Mouse (Mus musculus) C3H10T1/2 (cell line): ENCODE measurements around the gene Ifna6. TPM values are rescaled to one million over a fixed set of nuclear protein-coding genes. Genes with fewer than 3 reads are reported as not detected.

ENCODE experiments used
- polyA plus RNA-seq, 2 experiments: library from polyadenylated mRNA; unstranded; fragments of >200 nt; fragmentation: generic; extraction: Trizol; gene quantifications; one replicate each; pipeline ENCODE4 v1.2.1; 2012; ENCODE audit warnings: missing spikeins in 2 of 2

Ifna6 gene
- polyA plus RNA-seq = not detected

DNA sequence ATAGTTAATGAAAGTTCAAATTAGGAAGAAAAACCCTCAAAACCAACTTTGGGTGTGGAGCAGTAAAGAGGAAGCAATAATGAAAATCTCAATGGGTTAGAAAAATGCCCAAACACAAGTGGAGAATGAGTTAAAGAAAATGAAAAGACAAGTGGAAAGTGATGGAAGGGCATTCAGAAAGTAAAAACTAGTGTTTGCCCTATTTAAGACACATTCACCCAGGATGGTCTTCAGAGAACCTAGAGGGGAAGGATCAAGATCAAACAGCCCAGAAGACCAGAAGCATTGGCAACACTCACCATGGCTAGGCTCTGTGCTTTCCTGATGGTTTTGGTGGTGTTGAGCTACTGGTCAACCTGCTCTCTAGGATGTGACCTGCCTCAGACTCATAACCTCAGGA is at the start of gene Ifna6:
Gene Ifna6 (plus strand): TSS at position 301 of the 400 bp plus-strand sequence.

DNA sequence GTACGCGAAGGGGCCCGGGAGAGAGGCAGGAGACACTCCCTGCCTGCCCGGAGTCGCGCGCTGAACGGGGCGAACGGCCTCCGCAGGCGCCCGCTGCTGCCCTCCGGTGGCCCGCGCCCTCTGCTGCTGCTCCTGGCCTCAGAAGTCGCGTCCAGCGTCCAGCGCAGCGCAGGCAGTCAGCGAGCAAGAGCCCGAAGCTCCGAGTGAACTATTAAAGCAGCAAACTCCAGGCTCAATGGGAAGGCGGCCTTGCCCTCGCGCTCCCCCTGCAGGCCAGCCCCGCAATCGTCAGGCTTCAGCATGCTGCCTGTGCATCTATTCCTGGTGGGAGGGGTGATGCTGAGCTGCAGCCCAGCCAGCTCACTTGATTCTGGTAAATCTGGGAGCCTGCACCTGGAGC is 47.7 kb upstream of the Ifna6 start, which contains the start of gene Gm13272:
Gene Gm13272 (plus strand): TSS at position 301 of the 400 bp plus-strand sequence.

DNA sequence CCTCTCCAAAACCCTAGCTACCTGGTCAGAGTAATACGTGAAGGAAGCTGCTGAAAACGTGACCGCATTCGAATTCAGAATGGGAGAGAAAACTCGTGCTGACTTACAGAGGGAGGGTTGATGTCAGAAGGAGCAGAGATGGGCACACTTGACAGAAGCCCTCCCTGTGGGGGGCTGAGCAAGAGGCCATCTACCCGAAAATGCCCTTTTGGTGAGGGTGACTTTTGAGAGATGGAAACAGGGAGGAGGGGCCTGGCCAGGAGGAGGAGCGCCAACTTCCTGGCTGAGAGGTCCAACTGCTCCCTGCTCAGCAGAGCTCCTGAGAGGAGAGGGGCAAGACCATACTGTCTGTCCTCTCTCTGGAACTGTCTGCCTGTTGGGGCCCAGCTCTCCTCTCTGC is 45.4 kb upstream of the Ifna6 start, which contains the start of gene Ifnz:
Gene Ifnz (plus strand): TSS at position 301 of the 400 bp plus-strand sequence.

GRCm38 (mm10) chr4:88785409-88785808 is 41.8 kb upstream of the Ifna6 start, which contains the start of gene Gm13276:
TSS of gene Gm13276 (plus strand) at chr4:88785709.

DNA sequence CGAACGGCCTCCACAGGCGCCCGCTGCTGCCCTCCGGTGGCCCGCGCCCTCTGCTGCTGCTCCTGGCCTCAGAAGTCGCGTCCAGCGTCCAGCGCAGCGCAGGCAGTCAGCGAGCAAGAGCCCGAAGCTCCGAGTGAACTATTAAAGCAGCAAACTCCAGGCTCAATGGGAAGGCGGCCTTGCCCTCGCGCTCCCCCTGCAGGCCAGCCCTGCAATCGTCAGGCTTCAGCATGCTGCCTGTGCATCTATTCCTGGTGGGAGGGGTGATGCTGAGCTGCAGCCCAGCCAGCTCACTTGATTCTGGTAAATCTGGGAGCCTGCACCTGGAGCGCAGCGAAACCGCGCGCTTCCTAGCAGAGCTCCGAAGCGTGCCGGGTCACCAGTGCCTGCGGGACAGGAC is 38.8 kb upstream of the Ifna6 start, which contains the start of gene Gm13277:
Gene Gm13277 (plus strand): TSS at position 231 of the 400 bp plus-strand sequence.

GRCm38 (mm10) chr4:88791250-88791649 is 36.0 kb upstream of the Ifna6 start, which contains the start of gene Gm13278:
TSS of gene Gm13278 (plus strand) at chr4:88791550.

GRCm38 (mm10) chr4:88793936-88794675 is 33.1 kb upstream of the Ifna6 start, which contains the start of gene Gm13275:
TSS of gene Gm13275 (plus strand) at chr4:88794487.

DNA sequence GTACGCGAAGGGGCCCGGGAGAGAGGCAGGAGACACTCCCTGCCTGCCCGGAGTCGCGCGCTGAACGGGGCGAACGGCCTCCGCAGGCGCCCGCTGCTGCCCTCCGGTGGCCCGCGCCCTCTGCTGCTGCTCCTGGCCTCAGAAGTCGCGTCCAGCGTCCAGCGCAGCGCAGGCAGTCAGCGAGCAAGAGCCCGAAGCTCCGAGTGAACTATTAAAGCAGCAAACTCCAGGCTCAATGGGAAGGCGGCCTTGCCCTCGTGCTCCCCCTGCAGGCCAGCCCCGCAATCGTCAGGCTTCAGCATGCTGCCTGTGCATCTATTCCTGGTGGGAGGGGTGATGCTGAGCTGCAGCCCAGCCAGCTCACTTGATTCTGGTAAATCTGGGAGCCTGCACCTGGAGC is 30.1 kb upstream of the Ifna6 start, which contains the start of gene Gm13279:
Gene Gm13279 (plus strand): TSS at position 301 of the 400 bp plus-strand sequence.

GRCm38 (mm10) chr4:88799365-88799764 is 27.9 kb upstream of the Ifna6 start, which contains the start of gene Gm13285:
TSS of gene Gm13285 (plus strand) at chr4:88799665.

GRCm38 (mm10) chr4:88802954-88803353 is 24.3 kb upstream of the Ifna6 start, which contains the start of gene Gm13287:
TSS of gene Gm13287 (plus strand) at chr4:88803254.

DNA sequence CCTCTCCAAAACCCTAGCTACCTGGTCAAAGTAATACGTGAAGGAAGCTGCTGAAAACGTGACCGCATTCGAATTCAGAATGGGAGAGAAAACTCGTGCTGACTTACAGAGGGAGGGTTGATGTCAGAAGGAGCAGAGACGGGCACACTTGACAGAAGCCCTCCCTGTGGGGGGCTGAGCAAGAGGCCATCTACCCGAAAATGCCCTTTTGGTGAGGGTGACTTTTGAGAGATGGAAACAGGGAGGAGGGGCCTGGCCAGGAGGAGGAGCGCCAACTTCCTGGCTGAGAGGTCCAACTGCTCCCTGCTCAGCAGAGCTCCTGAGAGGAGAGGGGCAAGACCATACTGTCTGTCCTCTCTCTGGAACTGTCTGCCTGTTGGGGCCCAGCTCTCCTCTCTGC is 22.0 kb upstream of the Ifna6 start, which contains the start of gene Gm13288:
Gene Gm13288 (plus strand): TSS at position 301 of the 400 bp plus-strand sequence.

DNA sequence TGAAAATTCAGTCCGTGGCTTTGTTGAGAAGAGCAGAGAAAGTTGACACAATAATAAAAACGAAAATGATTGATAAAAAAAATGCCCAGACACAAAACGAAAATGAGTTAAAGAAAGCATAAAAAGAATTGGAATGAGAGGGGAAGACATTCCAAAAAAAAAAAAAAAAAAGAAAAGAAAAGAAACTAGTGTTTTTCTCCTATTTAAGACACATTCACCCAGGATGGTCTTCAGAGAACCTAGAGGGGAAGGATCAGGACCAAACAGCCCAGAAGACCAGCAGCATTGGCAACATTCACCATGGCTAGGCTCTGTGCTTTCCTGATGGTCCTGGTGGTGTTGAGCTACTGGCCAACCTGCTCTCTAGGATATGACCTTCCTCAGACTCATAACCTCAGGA is 11.3 kb upstream of the Ifna6 start, which contains the start of gene Ifna7:
Gene Ifna7 (plus strand): TSS at position 301 of the 400 bp plus-strand sequence.

DNA sequence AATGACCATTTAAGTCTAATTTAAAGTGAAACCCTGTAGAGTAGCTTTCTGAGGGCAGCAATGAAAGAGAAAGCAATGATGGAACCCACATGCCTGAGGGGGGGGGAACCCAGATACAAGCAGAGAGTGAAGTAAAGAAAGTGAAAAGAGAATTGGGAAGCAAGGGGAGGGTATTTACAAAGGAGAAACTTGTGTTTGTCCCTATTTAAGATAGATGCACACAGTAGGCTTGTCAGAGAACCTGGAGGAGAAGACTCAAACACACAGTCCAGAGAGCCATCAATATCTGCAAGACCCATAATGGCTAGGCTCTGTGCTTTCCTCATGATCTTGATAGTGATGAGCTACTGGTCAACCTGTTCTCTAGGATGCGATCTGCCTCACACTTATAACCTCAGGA is 7.6 kb upstream of the Ifna6 start, which contains the start of gene Ifna11:
Gene Ifna11 (plus strand): TSS at position 301 of the 400 bp plus-strand sequence.

GRCm38 (mm10) chr4:88835225-88835624 is 8.0 kb downstream of the Ifna6 start, which contains the start of gene Ifna5:
TSS of gene Ifna5 (plus strand) at chr4:88835525.

DNA sequence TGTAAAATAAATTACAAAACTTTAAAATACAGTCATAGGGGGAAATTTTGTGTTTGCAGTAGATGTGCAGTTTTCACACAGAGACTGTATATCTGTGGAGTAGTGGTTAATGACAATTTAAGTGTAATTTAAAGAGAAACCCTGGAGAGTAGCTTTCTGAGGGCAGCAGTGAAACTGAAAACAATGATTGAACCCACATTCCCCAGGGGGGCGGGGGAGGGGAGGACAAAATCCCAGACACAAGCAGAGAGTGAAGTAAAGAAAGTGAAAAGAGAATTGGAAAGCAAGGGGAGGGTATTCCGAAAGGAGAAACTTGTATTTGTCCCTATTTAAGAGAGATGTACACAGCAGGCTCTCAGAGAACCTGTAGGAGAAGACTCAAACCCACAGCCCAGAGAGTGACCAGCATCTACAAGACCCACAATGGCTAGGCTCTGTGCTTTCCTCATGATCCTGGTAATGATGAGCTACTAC is 14.3 kb downstream of the Ifna6 start, which contains the start of gene Ifna4:
Gene Ifna4 (plus strand): TSS at position 424 of the 474 bp plus-strand sequence.

DNA sequence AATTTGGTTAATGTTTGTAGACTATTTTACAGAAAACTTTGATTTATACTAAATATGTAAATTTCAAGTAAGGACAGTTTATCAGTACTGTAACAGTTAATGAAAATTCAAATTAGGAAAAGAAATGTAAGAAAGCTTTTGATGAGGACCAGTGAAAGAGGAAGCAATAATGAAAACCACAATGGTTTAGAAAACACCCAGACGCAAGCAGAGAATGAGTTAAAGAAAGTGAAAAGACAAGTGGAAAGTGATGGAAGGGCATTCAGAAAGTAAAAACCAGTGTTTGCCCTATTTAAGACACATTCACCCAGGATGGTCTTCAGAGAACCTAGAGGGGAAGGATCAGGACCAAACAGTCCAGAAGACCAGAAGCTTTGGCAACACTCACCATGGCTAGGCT is 22.5 kb downstream of the Ifna6 start, which contains the start of gene Ifna1:
Gene Ifna1 (plus strand): TSS at position 390 of the 400 bp plus-strand sequence.

Other genes with a start within 250 kb of the Ifna6 start
- gene Ifna9, start 235.0 kb upstream of the Ifna6 start, polyA plus RNA-seq = not detected
- gene Ifna12, start 224.0 kb upstream of the Ifna6 start, polyA plus RNA-seq = not detected
- not detected for gene C87499, start 193.0 kb upstream of the Ifna6 start, polyA plus RNA-seq
- not detected for gene Ifna13, start 183.0 kb upstream of the Ifna6 start, polyA plus RNA-seq
- gene Ifna16, start 150.5 kb upstream of the Ifna6 start, polyA plus RNA-seq = not detected
- not detected for gene Ifna2, start 143.5 kb upstream of the Ifna6 start, polyA plus RNA-seq
- gene Ifnab, start 136.1 kb upstream of the Ifna6 start, polyA plus RNA-seq = under 1 TPM in 1 of 2 experiments, not detected in 1; 0.05 TPM
- gene Gm26566, start 105.6 kb upstream of the Ifna6 start, polyA plus RNA-seq = 1 to 10 TPM in 1 of 2 experiments, under 1 TPM in 1; 0.08 to 1.1 TPM
- gene Klhl9, start 105.0 kb upstream of the Ifna6 start, polyA plus RNA-seq = 10 to 100 TPM in 1 of 2 experiments, 1 to 10 TPM in 1; 1.1 to 12.5 TPM
- not detected for gene Gm13271, start 72.5 kb upstream of the Ifna6 start, polyA plus RNA-seq
- not detected for gene Gm13283, start 67.3 kb upstream of the Ifna6 start, polyA plus RNA-seq
- 1 to 10 TPM; 1.2 to 3.1 TPM for gene Gm13290, start 53.6 kb upstream of the Ifna6 start, polyA plus RNA-seq
- gene Gm13289, start 50.5 kb upstream of the Ifna6 start, polyA plus RNA-seq = not detected
- under 1 TPM; 0.21 to 0.38 TPM for gene Gm13272, start 47.6 kb upstream of the Ifna6 start, polyA plus RNA-seq
- gene Ifnz, start 45.3 kb upstream of the Ifna6 start, polyA plus RNA-seq = not detected
- gene Gm13276, start 41.7 kb upstream of the Ifna6 start, polyA plus RNA-seq = 1 to 10 TPM in 1 of 2 experiments, under 1 TPM in 1; 0.42 to 1.7 TPM
- gene Gm13277, start 38.8 kb upstream of the Ifna6 start, polyA plus RNA-seq = not detected
- not detected for gene Gm13278, start 35.9 kb upstream of the Ifna6 start, polyA plus RNA-seq
- 1 to 10 TPM in 1 of 2 experiments, under 1 TPM in 1; 0.14 to 1.1 TPM for gene Gm13275, start 32.9 kb upstream of the Ifna6 start, polyA plus RNA-seq
- gene Gm13279, start 30.0 kb upstream of the Ifna6 start, polyA plus RNA-seq = not detected
- not detected for gene Gm13285, start 27.8 kb upstream of the Ifna6 start, polyA plus RNA-seq
- gene Gm13287, start 24.2 kb upstream of the Ifna6 start, polyA plus RNA-seq = 1 to 10 TPM in 1 of 2 experiments, under 1 TPM in 1; 0.14 to 1.1 TPM
- under 1 TPM; 0.05 to 0.50 TPM for gene Gm13288, start 21.9 kb upstream of the Ifna6 start, polyA plus RNA-seq
- not detected for gene Ifna7, start 11.2 kb upstream of the Ifna6 start, polyA plus RNA-seq
- gene Ifna11, start 7.5 kb upstream of the Ifna6 start, polyA plus RNA-seq = not detected
- not detected for gene Ifna5, start 8.1 kb downstream of the Ifna6 start, polyA plus RNA-seq
- not detected for gene Ifna4, start 14.4 kb downstream of the Ifna6 start, polyA plus RNA-seq
- not detected for gene Ifna1, start 22.7 kb downstream of the Ifna6 start, polyA plus RNA-seq
- gene Ifne, start 52.8 kb downstream of the Ifna6 start, polyA plus RNA-seq = under 1 TPM in 1 of 2 experiments, not detected in 1; 0.08 TPM